Mouse (Mus musculus): ENCODE measurements at regions not wholly inside any gene's neighbourhood (a gene's known extent, or its start where the extent isn't known, plus 50 kb on each side); places are given as distances from the start of the nearest gene placed in this dataset.
A peak's percentile ranks its signal among the peaks of the same experiment; 100 is the strongest.

DNA sequence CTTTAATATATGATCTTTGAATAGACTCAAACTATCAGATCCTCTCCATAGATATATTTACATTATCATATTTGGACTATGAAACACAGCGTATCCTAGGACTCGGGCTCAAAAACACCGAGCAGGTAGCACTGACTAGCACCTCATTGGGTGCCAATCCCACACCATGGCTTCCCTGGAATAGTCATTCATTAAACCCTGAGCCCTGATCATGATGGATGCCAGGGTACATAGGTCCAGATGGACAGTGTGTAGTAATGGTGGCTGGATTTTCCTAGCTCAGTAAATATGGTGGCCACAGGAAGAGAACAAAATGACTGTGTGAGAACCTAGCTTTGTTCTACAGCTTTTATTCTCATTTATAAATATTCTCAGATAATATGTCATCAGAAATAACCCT is 390.1 kb upstream of the Nr2f2 start:
- DNase-seq = peak; percentile 22 to 28

DNA sequence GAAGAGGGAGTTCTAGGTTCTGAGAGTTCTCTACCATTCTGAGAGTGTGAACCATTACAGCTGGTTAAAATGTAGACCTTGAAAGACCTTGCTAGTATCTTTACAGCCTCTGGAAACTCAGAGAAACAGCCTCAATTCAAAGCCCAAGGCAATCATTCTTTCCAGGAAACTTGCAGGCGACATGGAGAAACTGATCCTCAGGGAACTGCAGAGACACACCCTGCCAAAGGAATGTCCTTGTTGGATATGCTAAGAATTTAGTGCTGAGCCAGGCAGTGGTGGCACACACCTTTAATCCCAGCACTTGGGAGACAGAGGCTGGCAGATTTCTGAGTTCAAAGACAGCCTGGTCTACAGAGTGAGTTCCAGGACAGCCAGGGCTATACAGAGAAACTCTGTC is 388.3 kb upstream of the Nr2f2 start:
- DNase-seq = no peak

DNA sequence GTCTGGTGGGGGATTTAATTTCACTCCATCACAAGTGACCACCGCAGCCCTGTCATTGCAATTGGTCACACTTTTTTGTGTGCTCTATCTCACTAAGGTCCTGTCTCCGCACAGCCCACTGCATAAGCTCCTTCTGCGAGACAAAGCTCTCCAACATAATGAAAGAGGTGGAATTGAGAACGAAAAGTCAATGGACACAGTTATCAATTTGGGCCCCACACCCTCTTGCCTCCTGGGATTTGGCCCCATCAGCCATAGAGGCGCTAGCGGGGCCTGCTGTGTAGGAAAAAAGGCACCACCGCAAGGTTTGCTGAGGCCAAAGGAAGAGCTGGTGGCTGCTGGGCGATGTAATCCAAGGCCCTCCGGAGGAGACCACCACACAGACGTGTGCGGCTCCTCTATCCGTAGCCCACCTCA is 386.3 kb upstream of the Nr2f2 start:
- no peak for DNase-seq

DNA sequence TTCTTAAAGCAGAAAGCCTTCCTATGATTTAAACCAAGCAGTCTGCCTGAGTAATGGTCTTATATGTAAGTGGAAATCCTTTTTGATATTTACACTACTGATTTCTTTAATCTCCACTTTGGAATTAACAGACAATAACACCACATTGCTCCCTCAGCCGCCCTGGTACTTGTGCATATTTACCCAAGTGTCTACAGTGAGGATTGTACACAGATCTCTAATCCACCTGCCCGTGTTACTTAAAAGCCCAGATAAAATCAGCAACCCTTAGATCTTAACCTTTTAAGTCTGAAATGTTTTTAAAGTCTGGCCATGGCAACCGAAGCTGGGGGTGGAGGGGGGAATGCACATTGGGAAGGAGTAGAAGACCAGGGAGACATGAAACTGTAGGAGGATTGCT is 382.3 kb upstream of the Nr2f2 start:
- DNase-seq = no peak

DNA sequence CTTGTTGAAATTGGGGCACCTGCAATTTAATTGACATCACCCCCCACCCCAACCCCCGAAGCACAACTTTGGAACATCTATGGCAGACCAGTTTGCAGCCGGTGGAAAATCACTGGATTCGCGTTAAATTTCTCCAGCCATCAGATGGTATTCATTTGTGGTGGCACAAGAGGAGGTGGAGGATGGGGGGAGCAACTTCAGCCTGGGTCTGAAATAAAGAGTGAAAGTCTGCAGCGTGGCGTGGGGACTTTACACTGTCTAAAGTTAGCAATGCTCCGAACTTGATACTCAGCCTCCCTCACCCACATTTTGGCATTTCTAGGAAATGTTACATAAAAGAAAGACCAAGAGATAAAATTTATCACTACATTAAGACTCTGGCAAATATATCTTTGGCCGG is 381.8 kb upstream of the Nr2f2 start:
- no peak for DNase-seq

DNA sequence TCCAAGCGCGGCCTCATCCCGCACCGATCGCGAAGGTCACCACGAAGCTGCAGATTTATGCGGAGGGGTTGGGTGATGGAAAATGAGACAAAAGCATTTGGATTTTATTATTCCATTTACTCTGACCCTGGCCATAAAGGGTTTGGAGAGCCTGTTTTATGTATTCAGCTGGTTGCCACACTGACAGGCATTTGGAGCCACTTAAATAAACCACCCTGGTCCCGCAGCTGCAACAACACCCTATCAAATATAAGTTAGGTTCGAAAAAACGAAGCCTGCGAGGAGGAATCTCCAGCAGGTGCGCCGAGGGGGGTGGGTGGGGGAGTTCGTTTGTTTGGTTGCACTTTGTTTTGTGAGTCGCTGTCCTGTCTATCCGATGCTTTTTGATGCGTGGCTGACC is 377.8 kb upstream of the Nr2f2 start:
- no peak for DNase-seq

DNA sequence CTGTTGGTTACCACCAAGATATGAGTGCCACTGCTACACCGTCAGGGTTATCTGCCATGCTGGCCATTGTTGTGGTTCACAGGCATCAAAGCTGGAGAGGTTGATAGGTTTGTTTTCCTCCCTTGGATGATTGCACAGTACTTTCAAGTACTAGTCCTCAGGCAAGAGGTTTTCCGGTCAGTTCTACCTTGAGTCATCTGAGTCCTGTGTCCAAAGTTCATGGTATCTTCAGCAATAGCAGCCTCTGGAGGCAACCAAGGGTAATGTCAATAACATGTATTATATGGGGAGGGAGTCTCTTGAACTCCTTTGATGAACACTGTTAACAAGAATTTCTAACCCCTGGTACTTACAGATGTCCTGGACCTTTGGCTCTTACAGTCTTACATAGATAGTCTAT is 369.1 kb upstream of the Nr2f2 start:
- DNase-seq = no peak

DNA sequence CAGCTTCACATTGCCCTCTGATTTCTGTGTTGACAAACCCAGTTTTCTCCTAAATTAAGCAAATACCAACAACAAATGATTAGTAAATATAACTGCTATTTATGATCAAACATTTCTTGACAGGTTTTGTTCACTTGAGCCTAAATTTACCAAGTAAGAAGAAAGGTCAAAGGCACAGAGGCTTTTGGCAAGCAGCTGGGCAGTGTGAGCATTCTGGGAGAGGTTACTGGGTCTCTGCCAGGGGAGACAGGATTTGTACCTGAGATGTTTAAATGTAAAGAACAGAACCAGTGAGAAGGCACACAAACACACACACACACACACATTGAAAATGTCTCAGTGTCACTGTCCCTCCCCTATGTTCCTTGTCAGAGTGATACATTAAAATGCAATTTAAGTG is 367.0 kb upstream of the Nr2f2 start:
- peak; percentile 24 to 45 for DNase-seq

DNA sequence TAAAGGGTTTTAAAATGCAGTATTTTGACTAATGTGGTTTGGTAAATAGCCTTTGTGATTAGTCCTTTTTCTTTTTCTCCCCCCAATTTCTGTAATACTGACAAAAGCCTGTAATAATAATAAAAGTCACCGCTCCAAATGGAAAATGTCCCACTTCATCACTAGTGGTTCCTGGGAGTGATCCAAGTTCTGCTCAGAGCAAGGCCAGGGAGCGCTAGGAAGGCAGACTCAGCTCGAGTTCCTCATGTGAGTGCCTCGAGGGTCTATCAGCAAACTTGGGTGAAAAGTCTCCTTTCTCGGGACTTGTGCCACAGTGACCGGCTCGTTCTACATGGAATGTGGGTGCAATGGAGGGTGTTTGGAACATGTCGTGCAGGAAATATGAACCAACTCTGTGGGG is 363.4 kb upstream of the Nr2f2 start:
- no peak for DNase-seq

DNA sequence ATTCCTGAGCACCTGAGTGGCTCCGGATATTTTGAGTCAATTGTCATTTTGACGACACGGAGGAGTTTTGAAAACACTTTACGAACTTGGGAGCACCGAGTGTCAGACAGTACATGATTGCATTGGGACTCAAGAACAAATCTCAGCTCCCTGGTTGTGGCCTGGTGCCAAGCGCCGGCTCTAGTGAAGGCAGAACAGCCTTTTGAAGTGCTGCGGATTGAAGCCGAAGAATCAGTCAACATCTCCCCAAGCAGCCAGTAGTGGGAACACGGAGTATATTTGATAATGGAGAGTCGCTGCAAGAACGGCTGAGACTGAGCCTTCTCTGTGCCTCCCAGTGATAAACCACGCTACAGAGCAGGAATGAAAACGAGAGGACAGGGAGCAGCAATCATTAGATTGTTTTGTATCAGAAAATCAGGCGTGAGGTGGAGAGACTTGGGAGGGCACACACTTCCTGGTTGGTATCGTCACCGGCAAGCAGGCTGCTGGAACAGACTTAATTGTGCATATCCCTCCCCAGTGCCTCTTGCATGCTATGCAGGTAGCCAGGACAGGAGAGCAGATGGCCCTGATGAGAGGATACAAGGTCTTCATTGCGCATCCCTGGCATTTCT is 351.7 kb upstream of the Nr2f2 start:
- DNase-seq = peak in 1 of 2 experiments; percentile 34

DNA sequence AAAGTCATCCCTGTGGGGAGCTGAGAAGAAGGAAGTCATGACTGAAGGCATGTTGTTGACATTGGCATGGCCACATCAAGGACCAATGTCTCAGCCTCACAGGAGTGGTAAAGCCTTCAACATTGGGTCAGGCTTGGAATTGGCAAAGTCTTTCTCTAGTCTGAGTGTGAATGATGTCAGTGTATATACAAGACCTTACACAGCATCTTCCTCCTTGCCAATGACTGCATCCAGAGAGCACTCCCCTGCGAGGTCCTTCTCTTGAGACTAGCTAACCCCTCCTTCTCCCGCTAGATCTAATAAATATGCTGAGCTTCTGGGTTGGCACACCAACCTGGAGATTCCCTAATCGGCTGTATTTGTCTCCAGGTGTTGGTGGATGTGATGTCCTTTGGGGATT is 351.1 kb upstream of the Nr2f2 start:
- DNase-seq = no peak

DNA sequence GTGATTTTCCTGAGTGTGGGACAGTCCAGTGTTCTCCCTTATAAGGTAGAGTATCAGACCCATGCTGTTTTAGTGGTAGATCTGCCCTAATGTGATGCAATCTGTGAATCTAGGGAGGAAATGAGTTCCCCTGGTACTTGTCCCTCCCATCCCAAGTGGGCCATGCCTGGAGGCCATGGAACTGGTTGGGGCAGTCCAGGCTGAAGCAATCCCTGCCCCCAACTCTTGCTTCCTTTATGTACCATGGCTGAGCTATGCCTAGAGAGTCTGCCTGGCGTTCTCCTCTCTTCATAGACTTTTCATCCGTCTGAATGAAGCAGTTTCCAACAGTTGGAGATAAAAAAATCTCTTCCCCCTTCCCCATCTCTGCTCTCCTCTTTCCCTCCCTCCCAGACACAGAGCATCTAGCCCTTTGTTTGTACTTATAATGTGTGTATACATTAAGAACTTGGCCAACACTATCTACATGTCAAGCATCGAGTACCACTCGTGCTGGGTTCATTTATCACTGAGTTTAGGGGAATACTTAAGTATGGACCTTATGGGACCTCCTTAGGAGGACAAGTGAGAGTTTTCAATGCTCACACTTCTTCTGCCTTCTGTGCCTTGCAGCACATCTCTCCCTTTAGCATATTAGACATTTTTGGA is 350.4 kb upstream of the Nr2f2 start:
- no peak for DNase-seq

DNA sequence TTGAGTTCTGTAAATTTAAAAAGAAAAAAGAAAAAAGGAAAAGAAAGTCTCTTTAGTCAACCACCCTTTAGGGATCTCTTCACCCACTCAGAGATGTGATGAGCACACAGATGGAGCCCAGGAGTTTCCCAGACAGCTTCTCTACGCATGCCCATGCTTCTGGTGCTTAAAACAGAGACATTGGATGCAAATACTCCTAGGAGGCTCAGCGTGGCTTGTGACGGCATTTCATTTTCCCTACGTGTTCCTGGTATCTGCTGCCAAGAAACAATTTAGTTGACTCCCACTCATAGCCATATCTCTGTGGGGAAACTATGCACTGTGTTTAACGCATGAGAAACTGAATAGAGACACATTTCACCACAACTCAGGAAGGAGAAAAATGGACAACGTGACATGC is 345.6 kb upstream of the Nr2f2 start:
- no peak for DNase-seq

DNA sequence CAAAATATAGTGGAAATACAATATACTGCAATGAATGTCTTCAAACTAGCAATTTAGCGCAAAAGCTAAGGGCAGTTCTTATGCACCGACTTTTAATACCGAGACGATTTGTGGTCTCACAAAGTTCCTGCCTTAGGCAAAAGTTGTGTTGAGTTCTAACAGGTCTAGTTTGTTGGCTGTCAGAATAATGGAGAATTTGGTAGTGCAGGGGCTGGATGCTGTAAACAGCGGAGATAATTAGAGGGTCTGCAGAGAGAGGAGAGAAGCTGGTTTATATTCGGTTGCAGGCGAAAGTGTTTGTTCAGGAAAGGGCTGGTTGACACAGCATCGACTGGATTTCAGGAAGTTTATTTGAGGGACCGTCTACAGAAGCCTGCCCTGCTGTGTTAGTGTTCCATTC is 339.7 kb upstream of the Nr2f2 start:
- no peak for DNase-seq

DNA sequence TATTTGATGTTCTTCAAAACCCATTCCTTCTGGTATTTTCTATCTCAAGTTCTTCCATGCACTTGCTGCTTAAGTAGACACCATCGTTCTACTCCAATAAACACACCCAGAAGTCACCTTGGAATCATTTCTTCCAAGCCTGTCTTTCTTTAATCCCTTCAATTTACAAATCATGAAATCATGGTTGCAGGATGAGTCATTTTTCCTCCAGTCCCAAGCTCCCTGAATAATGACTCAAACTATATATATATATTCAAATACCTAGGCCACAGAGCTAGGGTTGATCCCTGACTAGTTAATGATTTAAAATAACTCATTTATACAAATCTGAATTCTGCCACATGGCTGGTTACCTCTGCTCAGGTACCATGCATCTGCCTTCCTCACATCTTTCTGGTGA is 337.2 kb upstream of the Nr2f2 start:
- DNase-seq = no peak

DNA sequence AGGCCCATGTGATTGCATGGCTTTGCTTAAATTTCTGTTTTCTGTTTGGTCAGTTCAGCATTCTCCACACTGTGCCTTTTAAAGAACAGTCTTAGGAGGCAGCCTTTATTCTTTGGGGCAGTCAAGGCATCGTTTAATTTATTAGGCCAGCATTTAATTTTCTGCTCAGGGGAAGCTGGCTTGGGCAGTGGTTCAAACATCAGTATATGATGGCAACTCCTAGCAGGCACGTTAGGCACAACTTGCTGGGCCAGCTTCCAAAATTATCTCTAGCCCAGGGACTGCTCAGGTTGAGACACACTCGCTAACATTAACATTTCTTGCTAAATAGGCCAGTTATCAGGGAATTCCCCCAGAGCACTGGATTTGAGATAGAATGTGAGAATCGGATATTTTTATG is 333.9 kb upstream of the Nr2f2 start:
- DNase-seq = no peak

DNA sequence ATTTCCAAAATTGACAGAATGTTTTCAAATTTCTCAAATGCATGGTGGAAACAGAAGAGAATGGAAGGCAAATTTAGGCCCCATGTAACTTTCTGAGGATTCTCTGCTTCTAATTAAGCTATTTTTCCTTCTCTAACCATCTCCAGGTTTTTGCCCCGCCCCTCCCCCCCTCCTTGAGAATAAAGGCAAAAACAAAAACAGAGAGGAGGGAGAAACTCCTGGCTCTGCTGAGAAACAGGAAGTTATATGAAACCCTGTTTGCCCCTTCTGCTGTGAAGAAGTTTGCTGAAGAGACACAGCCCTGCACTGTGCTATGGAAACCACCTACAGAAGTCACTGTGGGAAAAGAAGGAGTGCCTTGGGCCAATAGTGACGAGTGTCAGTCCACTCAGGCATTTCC is 332.9 kb upstream of the Nr2f2 start:
- DNase-seq = no peak

DNA sequence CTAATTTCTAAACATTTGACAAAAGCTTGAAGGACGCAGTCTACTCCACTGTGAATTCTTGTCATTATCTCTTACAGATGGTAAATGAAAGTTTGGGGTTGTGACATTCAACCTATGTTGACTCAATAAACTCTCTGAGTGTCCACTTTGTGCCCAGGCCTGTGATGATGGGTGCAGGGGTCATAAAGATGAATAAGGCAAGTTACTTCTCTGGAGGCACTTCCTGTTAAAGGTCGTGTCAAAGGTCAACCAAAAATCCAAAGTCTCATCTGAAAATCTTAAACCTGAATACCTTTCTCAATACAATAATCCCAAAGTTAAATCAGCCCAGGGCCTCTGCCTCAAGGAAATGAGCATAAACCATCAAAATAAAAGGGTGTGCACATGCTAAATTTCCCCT is 332.5 kb upstream of the Nr2f2 start:
- DNase-seq = no peak

DNA sequence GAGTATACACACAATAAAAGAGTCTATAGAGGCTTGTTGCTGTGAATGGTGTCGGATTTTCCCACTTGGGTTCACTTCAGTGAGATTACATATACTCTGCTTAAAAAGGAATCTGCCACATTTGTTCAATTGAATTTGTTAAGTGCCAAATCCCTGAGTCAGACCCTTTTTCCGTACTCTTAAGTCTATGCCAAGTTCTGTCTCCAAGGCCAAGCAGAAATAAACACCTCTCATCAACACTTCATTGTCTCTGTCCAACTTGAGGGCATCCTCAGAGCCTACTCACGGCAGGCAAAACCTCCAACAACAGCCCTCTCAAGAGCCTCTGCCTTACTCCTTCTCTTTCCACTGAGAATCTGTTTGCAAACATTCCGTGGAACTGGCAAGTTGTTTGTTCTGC is 325.6 kb upstream of the Nr2f2 start:
- DNase-seq = no peak

DNA sequence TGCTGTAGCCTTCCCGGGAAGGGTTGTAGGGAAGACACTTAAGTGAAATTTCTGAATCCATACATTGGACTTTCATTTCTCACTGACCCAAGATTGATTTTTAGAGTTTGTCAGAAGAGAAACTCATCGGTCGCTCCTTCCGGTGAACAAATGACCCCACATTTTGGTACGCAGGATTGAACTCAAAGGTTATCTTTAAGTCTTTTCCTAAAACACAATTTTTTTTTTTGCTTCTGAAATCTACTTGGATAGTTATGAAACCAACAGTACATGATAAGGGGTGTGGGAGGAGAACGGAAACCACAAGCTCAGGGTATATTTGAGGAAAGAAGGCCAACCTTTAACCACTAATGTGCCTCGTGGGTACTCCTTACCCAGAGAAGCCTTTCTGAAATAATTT is 324.3 kb upstream of the Nr2f2 start:
- DNase-seq = no peak

DNA sequence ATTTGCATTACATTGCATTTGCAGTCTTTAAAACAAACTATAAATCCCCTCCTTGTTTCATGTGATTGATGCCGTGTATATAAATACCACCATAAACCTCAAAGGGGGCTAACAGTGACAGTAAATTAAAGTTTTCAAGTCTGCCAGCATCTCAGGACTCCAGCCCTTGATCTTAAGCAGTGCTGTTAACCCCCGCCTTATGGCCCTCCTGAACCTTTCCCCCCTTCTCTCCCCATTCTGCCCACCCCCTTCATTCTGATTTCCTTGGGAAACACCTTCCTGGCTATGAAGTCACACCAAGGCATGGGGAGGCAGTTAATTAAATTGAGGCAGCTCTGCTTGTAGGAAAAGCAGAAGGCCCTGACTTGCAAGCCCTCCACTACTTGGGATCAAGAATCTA is 302.5 kb upstream of the Nr2f2 start:
- no peak for DNase-seq

DNA sequence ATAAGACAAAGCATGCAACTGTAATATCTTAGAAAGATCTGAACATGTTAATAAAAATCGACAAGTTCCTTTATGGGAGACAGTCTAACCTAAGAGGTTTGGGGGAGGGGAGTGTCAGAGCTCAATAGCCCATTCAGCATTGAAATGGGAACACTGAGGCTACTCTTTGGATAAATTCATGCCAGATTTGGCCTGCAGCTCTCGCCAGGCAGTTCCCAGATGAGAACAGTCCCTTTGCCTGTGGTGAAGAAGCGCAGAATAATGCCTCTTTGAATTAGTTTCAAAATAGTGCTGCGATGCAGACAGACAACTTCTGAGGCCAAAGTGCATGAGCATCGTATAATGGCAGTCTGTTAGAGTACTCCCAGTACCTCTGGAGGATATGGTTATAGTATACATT is 293.6 kb upstream of the Nr2f2 start:
- no peak for DNase-seq

DNA sequence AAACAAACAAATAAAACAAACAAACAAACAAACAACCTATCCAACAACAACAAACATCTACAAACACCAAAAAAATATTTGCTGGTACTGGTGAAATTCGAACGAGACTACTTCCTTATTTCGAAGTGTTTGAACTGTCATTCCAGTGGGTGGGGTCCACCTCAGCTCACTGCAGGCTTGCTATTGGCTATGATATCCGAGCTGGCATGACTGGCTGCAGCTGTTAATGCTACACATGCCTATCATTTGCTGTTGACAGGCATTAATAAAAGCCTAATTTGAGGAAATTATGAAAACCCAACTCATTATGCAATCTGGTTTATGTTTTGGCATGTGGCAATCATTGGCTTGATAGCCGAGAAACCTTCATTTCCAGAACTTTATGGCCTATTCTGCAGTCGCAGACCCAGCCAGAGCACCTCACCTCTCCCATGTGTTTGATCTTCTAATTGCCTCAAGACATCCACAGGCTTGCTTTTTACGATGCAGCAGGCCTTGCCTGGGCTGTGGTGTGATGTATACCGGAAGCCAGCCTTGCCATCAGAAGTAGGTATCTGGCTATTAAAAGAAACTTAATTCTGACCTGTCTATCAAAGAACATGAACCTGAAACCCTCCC is 283.3 kb upstream of the Nr2f2 start:
- no peak for DNase-seq

DNA sequence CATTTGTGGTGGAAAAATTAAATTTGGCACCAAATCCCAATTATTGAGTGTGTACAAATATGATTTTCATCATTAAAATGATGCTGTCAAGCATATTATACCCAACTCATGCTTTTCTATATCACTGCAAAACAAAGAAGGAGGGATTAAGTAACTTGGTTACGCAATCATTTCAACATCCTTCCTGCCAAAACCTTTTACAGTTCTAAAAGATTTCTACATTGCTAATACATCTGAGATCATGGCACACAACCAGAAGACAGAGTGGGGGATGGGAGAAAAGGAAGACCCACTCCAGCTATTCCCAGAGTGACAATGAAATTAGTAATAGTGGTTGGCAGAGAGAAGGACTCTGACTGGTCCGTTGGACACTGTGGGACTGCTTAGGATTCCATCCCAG is 280.3 kb upstream of the Nr2f2 start:
- no peak for DNase-seq

Data from kidney, postnatal 36 days (tissue).